Mouse (Mus musculus) stomach, embryonic 14.5 days (tissue): ENCODE results near the gene Cgas. TPM values are rescaled to one million over a fixed set of nuclear protein-coding genes. Genes with fewer than 3 reads are reported as not detected.

Experiments
- ATAC-seq: fragments of 200-750 bp; cut with Nextera tagmentation; 2 replicates; pipeline ENCODE4 v1.8.0; 2017; ENCODE audit warnings: low read depth, moderate TSS enrichment; ENCODE audit not compliant: insufficient number of reproducible peaks, insufficient read depth, low FRiP score
- H3K27ac ChIP-seq: fragments of 300-500 bp; sonication (generic); 2 replicates; pipeline ENCODE4 v1.5.1; 2014; ENCODE audit warnings: mild to moderate bottlenecking, low read length, moderate library complexity, mixed read lengths
- H3K27me3 ChIP-seq: fragments of 300-500 bp; sonication (generic); 2 replicates; pipeline ENCODE4 v1.6.1; 2014; ENCODE audit warnings: low read length, control low read depth, mixed read lengths; ENCODE audit not compliant: control insufficient read depth, insufficient read depth
- H3K36me3 ChIP-seq: fragments of 300-500 bp; sonication (generic); 2 replicates; pipeline ENCODE4 v1.6.1; 2014; ENCODE audit warnings: mild to moderate bottlenecking, control low read depth, low read length, moderate library complexity, mixed read lengths; ENCODE audit not compliant: control insufficient read depth, insufficient read depth
- H3K4me1 ChIP-seq: fragments of 300-500 bp; sonication (generic); 2 replicates; pipeline ENCODE4 v1.6.1; 2014; ENCODE audit warnings: low read length, control low read depth, mixed read lengths; ENCODE audit not compliant: control insufficient read depth, insufficient read depth
- H3K4me2 ChIP-seq: fragments of 300-500 bp; sonication (generic); replicated peaks from 2 replicates; pipeline ENCODE4 v1.6.1; 2014; ENCODE audit warnings: low read depth, low read length, control low read depth
- H3K4me3 ChIP-seq: fragments of 300-500 bp; sonication (generic); 2 replicates; pipeline ENCODE4 v1.5.1; 2014; ENCODE audit warnings: low read depth, low read length, control low read depth
- H3K9ac ChIP-seq: fragments of 300-500 bp; sonication (generic); replicated peaks from 2 replicates; pipeline ENCODE4 v1.6.1; 2014; ENCODE audit warnings: low read depth, mild to moderate bottlenecking, control low read depth, low read length, moderate library complexity, mixed read lengths
- H3K9me3 ChIP-seq: fragments of 300-500 bp; sonication (generic); 2 replicates; pipeline ENCODE4 v1.6.1; 2016; ENCODE audit warnings: low read depth, low read length, control low read depth; ENCODE audit not compliant: control insufficient read depth
- WGBS: fragments of 180-500 bp; shearing (Covaris S2); extraction: QIAGEN DNeasy Blood & Tissue Kit; methylation state at CpG from one replicate; pipeline ENCODE4 v1.1.7; 2014; 5-methylcytosine and 5-hydroxymethylcytosine counted together
- microRNA-seq: library from miRNA; unstranded; fragments of <30 nt; microRNA quantifications from one replicate; pipeline ENCODE4, GENCODE M21; 2016
- polyA plus RNA-seq: library from polyadenylated mRNA; unstranded; fragments of >200 nt; fragmentation: Nextera tagmentation; extraction: Ambion mirVana; gene quantifications from 2 replicates; pipeline ENCODE4 v1.2.1, GENCODE M21; 2014

Gene Cgas
- polyA plus RNA-seq, 1 experiment from 2014 or later, result 2.7 TPM

GRCm38 (mm10) chr9:78393741-78394140 lies 49.3 kb downstream of the Cgas start:
- Histone ChIP-seq H3K4me3 (no peak overlapping the region), H3K27ac (no peak overlapping the region), H3K27me3 (peaks cover 20% of the 10 kb centered on the region), H3K9me3 (no peaks in the 10 kb centered on the region), H3K9ac (no peak overlapping the region), H3K4me2 (no peak overlapping the region), H3K36me3 (no peaks in the 10 kb centered on the region), H3K4me1 (no peaks in the 10 kb centered on the region)
- no peak for ATAC-seq
- WGBS, result 82% methylated on average over 10 of the region's 10 CpGs

DNA sequence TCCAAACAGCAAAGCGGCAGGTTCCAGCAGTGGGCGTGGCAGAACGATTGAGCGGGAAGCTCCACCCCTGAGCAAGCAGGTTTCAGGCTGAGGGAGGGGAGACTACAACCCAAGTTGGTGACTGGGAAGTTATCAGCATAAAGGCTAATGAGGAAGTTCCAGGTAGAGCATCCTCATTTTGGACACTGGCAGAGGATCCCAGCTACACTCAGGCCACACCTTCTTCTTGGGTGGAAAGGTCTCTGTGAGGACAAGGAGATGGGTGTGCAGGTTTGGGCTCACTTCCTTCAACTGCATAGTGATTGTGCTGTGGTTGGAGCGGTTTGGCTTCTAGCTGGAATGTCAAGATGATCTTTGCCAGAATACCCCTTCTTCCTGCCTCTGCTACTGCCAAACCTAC lies 53.1 kb downstream of the Cgas start:
- Histone ChIP-seq H3K9me3 (no peaks in the 10 kb centered on the region), H3K27me3 (peaks cover 7% of the 10 kb centered on the region), H3K4me1 (no peaks in the 10 kb centered on the region), H3K4me2 (no peak overlapping the region), H3K9ac (no peak overlapping the region), H3K27ac (no peak overlapping the region), H3K36me3 (no peaks in the 10 kb centered on the region), H3K4me3 (no peak overlapping the region)
- WGBS, result 45% methylated on average over 5 of the region's 5 CpGs
- no peak for ATAC-seq

GRCm38 (mm10) chr9:78386947-78387346 lies 56.1 kb downstream of the Cgas start:
- 88% methylated on average over 7 of the region's 7 CpGs for WGBS
- Histone ChIP-seq H3K9ac (no peak overlapping the region), H3K36me3 (no peaks in the 10 kb centered on the region), H3K4me1 (no peaks in the 10 kb centered on the region), H3K27ac (no peak overlapping the region), H3K9me3 (no peaks in the 10 kb centered on the region), H3K27me3 (no peaks in the 10 kb centered on the region), H3K4me2 (no peak overlapping the region), H3K4me3 (no peak overlapping the region)
- ATAC-seq, result no peak

DNA sequence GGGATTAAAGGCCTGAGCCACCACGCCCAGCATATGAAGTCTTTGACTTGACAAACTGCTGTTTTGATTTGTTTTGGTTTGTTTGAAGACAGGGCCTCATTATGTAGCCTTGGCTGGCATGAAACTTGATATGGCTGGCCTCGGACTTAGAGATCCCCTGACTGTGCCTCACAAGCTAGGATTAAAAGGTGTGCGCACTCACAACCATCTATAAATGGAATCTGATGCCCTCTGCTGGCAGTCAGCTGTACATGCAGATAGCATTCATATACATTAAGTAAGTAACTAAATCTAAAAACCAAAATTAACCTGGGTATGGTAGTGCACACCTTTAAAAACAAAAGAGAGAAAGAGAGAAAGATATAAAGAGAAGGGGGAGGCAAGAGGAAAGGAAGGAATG lies 57.1 kb downstream of the Cgas start:
- ATAC-seq, result no peak
- no peaks in the 10 kb centered on the region for H3K27me3 ChIP-seq
- WGBS, result 46% methylated on average over 3 of the region's 3 CpGs

More for the DNA sequence above, 57.1 kb downstream of the Cgas start:
- Histone ChIP-seq H3K4me3 (no peak overlapping the region), H3K27ac (no peak overlapping the region), H3K36me3 (no peaks in the 10 kb centered on the region), H3K4me2 (no peak overlapping the region), H3K9me3 (no peaks in the 10 kb centered on the region), H3K4me1 (no peaks in the 10 kb centered on the region), H3K9ac (no peak overlapping the region)

Small RNAs within 50 kb of the gene (microRNA-seq; reads per million reads assigned to microRNA genes)
- gene Gm26377, result not detected

Other genes starting within 250 kb of the Cgas start
- 9.6 and 9.7 TPM in 2 replicates for gene Gsta1, start 212.6 kb downstream of the Cgas start, polyA plus RNA-seq
- 6.6 and 9.8 TPM in 2 replicates for gene Gm3776, start 186.1 kb downstream of the Cgas start, polyA plus RNA-seq
- 0.49 TPM in 1 of 2 replicates, not detected in the other for gene Gm10639, start 153.3 kb downstream of the Cgas start, polyA plus RNA-seq
- 0.42 TPM in 1 of 2 replicates, not detected in the other for gene Omt2a, start 128.4 kb downstream of the Cgas start, polyA plus RNA-seq
- gene Omt2b, start 115.6 kb downstream of the Cgas start, polyA plus RNA-seq, result not detected in 2 replicates
- 1.2 and 1.9 TPM in 2 replicates for gene Gsta2, start 87.4 kb downstream of the Cgas start, polyA plus RNA-seq
- 0.45 TPM in 1 of 2 replicates, not detected in the other for gene Dppa5a, start 75.1 kb downstream of the Cgas start, polyA plus RNA-seq
- gene Ooep, start 64.5 kb downstream of the Cgas start, polyA plus RNA-seq, result 0.35 and 0.74 TPM in 2 replicates
- 0.29 and 0.51 TPM in 2 replicates for gene Ddx43, start 47.5 kb downstream of the Cgas start, polyA plus RNA-seq
- 24.6 and 27.1 TPM in 2 replicates for gene Mto1, start 5.0 kb upstream of the Cgas start, polyA plus RNA-seq
- 0.80 and 0.90 TPM in 2 replicates for gene Gm17324, start 5.5 kb upstream of the Cgas start, polyA plus RNA-seq
- gene Eef1a1, start 45.9 kb upstream of the Cgas start, polyA plus RNA-seq, result 5,753 and 5,798 TPM in 2 replicates
- 15.3 and 16.9 TPM in 2 replicates for gene Slc17a5, start 144.8 kb upstream of the Cgas start, polyA plus RNA-seq
- 11.7 and 14.6 TPM in 2 replicates for gene Cd109, start 172.3 kb upstream of the Cgas start, polyA plus RNA-seq